Mouse (Mus musculus): ENCODE measurements at regions not wholly inside any gene's neighbourhood (a gene's known extent, or its start where the extent isn't known, plus 50 kb on each side); places are given as distances from the start of the nearest gene placed in this dataset.

DNA sequence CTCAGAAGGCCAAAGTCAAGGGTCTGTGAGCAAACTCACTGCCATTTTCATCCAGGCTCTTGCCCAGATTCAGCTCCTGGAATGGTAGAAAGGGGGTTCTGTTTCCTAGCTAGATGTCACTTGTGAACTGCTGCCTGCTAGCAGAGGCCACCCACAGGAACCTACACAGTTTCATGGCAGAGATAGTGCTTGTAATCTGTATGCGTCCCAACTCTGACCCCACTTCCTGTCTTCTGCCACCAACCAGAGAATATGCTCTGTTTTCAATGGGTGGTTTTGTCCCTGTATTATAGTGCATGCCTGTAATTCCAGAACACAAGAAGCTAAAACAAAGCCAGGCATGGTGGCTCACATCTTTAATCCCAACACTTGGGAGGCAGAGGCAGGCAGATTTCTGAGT lies 176.9 kb downstream of the Bcor start:
- no peak for DNase-seq (ENCODE audit: low spot score)
